7 mouse cellular contexts compared by ENCODE assay signal in the genomic region with DNA sequence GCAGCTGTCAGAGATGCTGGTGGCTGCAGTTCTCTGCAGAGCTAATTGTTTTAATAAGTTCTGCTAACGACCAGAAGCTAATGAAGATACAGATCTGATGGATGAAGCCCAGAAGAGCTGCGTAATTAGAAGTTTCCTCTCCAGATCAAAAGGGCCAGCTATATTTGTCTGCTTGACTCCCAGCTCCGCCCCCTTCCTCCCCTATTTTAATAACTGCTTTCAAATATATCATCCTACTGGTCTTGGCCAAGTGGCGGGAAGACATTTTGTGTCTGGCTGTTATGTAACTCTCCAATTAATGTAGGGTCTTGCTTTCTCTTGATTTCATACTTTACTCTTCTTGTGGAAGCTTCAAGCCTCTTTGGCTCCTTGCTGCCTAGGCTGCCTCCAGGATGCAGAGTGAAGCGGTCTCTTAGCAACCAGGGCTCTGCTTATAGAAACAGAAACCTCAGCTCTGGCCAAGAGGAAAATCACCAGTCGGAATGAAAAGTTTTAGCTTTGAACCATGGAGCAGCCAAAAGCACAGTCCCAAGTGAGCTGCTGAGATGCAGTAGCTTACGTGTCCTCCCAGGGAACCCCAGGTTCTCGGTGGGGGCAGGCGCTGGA.
DNase-seq lines count a peak whose midpoint lies in the region; ATAC-seq lines count a peak whose summit lies in the region.

No protein-coding gene starts in this region.

- DNase-seq in MN1 (ENCODE audit: low spot score), result peak; percentile 83
- DNase-seq in brain, embryonic 18.5 days (ENCODE audit: low read depth, low spot score), result peak; percentile 47
- peak; percentile 57 to 62 for DNase-seq in heart, adult 9 months (ENCODE audit: low spot score in 2 of 2)
- DNase-seq in layer of hippocampus, adult 18-20 months (ENCODE audit: low spot score in 2 of 2), result peak; percentile 62 to 71
- DNase-seq in thymus, postnatal 25 days, result no peak
- DNase-seq in yolk sac, embryonic 10.5 days (ENCODE audit: low spot score), result no peak

- ATAC-seq in megakaryocyte-erythroid progenitor cell, adult 5-6 weeks (replicated peaks; ENCODE audit: low FRiP score, low TSS enrichment, poor library complexity, severe bottlenecking), result 0 out of 2 replicates have a peak, but pooled peaks have one; percentile 19

Comparison
In these comparisons a context has a peak if more than half of its experiments do, and no peak if none do; other contexts are left out.
1. DNase-seq: peak in MN1 (single experiment), brain, embryonic 18.5 days (single experiment), heart, adult 9 months (2 of 2) and layer of hippocampus, adult 18-20 months (2 of 2); none in thymus, postnatal 25 days (single experiment) and yolk sac, embryonic 10.5 days (single experiment).